Mouse (Mus musculus) heart, embryonic 11.5 days (tissue): ENCODE measurements around the gene Smim26. TPM values are rescaled to one million over a fixed set of nuclear protein-coding genes. Genes with fewer than 3 reads are reported as not detected.
A peak's percentile ranks its signal among the peaks of the same experiment; 100 is the strongest.

Experiments
- ATAC-seq: fragments of 200-750 bp; cut with Nextera tagmentation; replicated peaks from 2 replicates; pipeline ENCODE4 v1.8.0; 2017; ENCODE audit warnings: moderate library complexity; ENCODE audit not compliant: insufficient number of reproducible peaks, low FRiP score, low TSS enrichment
- H3K27ac ChIP-seq: fragments of 300-500 bp; sonication (generic); 2 replicates; pipeline ENCODE4 v1.5.1; 2014; ENCODE audit warnings: mild to moderate bottlenecking, low read depth, low read length
- H3K27me3 ChIP-seq: fragments of 300-500 bp; sonication (generic); 2 replicates; pipeline ENCODE4 v1.6.1; 2014; ENCODE audit warnings: mild to moderate bottlenecking, low read length, mixed read lengths; ENCODE audit not compliant: control insufficient read depth, insufficient read depth
- H3K36me3 ChIP-seq: fragments of 300-500 bp; sonication (generic); 2 replicates; pipeline ENCODE4 v1.6.1; 2014; ENCODE audit warnings: mild to moderate bottlenecking, low read length, moderate library complexity, mixed read lengths; ENCODE audit not compliant: control insufficient read depth, insufficient read depth
- H3K4me1 ChIP-seq: fragments of 300-500 bp; sonication (generic); 2 replicates; pipeline ENCODE4 v1.6.1; 2014; ENCODE audit warnings: low read length; ENCODE audit not compliant: control insufficient read depth, insufficient read depth
- H3K4me2 ChIP-seq: fragments of 300-500 bp; sonication (generic); 2 replicates; pipeline ENCODE4 v1.6.1; 2014; ENCODE audit warnings: mild to moderate bottlenecking, moderate library complexity
- H3K4me3 ChIP-seq: fragments of 300-500 bp; sonication (generic); 2 replicates; pipeline ENCODE4 v1.5.1; 2014; ENCODE audit warnings: low read depth, low read length
- H3K9ac ChIP-seq: fragments of 300-500 bp; sonication (generic); 2 replicates; pipeline ENCODE4 v1.6.1; 2014; ENCODE audit warnings: mild to moderate bottlenecking, low read depth, low read length, moderate library complexity
- H3K9me3 ChIP-seq: fragments of 300-500 bp; sonication (generic); replicated peaks from 2 replicates; pipeline ENCODE4 v1.6.1; 2016; ENCODE audit warnings: low read length; ENCODE audit not compliant: control insufficient read depth
- WGBS: fragments of 180-500 bp; shearing (Covaris S2); extraction: QIAGEN DNeasy Blood & Tissue Kit; methylation state at CpG from one replicate; pipeline ENCODE4 v1.1.7; 2014; ENCODE audit not compliant: insufficient replicate concordance; 5-methylcytosine and 5-hydroxymethylcytosine counted together
- polyA plus RNA-seq: library from polyadenylated mRNA; unstranded; fragments of >200 nt; fragmentation: Nextera tagmentation; extraction: Ambion mirVana; gene quantifications from 2 replicates; pipeline ENCODE4 v1.2.1, GENCODE M21; 2014

Smim26 gene
- polyA plus RNA-seq, 1 experiment from 2014 or later: 48.5 TPM

DNA sequence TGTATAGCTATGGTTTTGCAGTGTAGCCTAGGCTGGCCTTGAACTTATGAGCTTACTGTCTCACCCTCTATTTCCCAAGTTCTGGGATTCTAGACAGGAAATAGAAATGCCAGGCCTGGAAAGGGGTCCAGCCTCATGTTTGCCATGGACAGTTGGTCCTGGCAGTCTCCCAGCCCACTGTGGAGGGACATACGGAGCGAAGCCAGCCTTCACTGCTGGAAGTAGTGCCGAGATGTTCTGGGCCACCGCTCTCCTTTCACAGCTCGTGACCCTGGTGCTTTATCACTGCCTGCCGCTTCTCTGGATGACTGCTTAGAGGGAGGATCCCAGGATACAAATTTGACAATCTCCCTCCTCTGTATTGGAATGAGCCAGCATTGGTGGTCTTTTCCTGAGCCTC lies 27.6 kb downstream of the Smim26 start:
- no peak for ATAC-seq
- Histone ChIP-seq H3K9me3 (no peaks in the 10 kb centered on the region), H3K4me2 (no peak overlapping the region), H3K36me3 (no peaks in the 10 kb centered on the region; the same call in 1 of the 2 replicates), H3K9ac (no peak overlapping the region), H3K27ac (no peak overlapping the region), H3K4me3 (no peak overlapping the region), H3K4me1 (peaks cover 6% of the 10 kb centered on the region; the same call in 1 of the 2 replicates), H3K27me3 (no peaks in the 10 kb centered on the region)
- 87% methylated on average over 6 of the region's 6 CpGs for WGBS

GRCm38 (mm10) chr2:144633551-144633950 lies 39.7 kb downstream of the Smim26 start:
- 81% methylated on average over 2 of the region's 2 CpGs for WGBS
- Histone ChIP-seq H3K4me2 (no peak overlapping the region), H3K27me3 (no peaks in the 10 kb centered on the region), H3K9ac (no peak overlapping the region), H3K9me3 (no peaks in the 10 kb centered on the region), H3K4me1 (no peaks in the 10 kb centered on the region), H3K36me3 (no peaks in the 10 kb centered on the region), H3K4me3 (no peak overlapping the region), H3K27ac (no peak overlapping the region)
- no peak for ATAC-seq

- 73% methylated on average over 5 of the region's 5 CpGs for WGBS
- Histone ChIP-seq H3K4me1 (no peaks in the 10 kb centered on the region), H3K27me3 (no peaks in the 10 kb centered on the region), H3K9me3 (no peaks in the 10 kb centered on the region), H3K4me2 (no peak overlapping the region), H3K9ac (no peak overlapping the region), H3K4me3 (no peak overlapping the region), H3K36me3 (no peaks in the 10 kb centered on the region), H3K27ac (no peak overlapping the region)
- no peak for ATAC-seq
These were observed 40.4 kb downstream of the Smim26 start for GRCm38 (mm10) chr2:144634231-144634630.

DNA sequence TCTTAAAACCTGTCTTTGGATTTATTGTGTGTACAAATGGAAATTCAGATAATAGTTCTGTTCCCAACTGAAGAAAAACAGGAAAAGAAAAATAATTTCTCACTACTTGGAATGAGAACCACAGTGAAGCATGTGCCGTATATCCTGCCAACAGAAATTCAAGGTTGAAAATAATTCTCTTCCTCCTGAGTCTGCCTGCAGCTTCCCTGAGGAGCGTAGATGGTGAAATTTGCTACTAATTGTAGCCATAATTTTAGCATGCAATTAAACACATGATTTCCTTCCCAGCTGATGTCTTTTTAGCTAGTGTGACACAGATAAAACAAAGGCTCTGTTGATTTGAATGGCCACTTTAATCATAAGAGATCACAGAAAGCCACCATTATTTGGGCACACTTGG lies 40.9 kb downstream of the Smim26 start:
- Histone ChIP-seq H3K27me3 (no peaks in the 10 kb centered on the region), H3K36me3 (no peaks in the 10 kb centered on the region), H3K4me2 (no peak overlapping the region), H3K9me3 (no peaks in the 10 kb centered on the region), H3K27ac (no peak overlapping the region), H3K4me3 (no peak overlapping the region), H3K9ac (no peak overlapping the region), H3K4me1 (no peaks in the 10 kb centered on the region)
- 85% methylated on average over 2 of the region's 2 CpGs for WGBS
- ATAC-seq: no peak

DNA sequence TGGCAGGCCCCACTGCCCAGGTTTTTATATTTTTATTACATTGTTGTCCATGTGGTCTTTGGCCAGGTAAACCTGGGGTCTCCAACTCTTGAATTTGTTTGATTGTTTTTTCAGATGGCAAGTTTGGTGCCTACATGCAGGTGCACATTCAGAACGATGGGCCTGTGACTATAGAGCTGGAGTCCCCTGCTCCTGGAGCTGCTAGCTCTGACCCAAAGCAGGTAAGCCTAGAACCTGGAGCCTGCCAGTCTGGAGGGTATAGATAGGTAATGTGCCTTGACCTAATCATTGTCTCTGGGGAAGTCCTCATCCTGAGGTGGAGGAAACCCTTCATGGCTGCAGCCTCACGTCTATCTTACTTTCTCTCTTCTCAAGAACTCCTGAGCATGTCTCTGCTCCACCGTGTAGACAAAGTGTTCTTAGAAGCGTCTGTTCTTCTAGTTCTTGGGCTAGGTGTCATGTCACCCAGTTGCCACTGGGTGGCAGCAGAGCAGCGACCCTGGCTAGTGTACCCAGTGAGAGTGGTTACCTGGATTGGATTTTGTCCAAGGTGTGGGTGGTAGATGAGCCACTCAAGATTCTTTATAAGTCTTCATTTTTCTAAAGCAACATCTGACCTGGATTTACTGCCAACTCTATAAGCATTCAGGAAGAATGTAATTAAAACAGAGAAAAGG lies 41.9 kb downstream of the Smim26 start:
- Histone ChIP-seq H3K27ac (no peak overlapping the region), H3K4me3 (no peak overlapping the region), H3K9ac (no peak overlapping the region), H3K4me2 (no peak overlapping the region), H3K36me3 (no peaks in the 10 kb centered on the region), H3K27me3 (no peaks in the 10 kb centered on the region), H3K9me3 (no peaks in the 10 kb centered on the region), H3K4me1 (no peaks in the 10 kb centered on the region)
- 0 out of 2 replicates have a peak, but pooled peaks have one; percentile 20 for ATAC-seq
- 24% methylated on average over 5 of the region's 5 CpGs for WGBS

DNA sequence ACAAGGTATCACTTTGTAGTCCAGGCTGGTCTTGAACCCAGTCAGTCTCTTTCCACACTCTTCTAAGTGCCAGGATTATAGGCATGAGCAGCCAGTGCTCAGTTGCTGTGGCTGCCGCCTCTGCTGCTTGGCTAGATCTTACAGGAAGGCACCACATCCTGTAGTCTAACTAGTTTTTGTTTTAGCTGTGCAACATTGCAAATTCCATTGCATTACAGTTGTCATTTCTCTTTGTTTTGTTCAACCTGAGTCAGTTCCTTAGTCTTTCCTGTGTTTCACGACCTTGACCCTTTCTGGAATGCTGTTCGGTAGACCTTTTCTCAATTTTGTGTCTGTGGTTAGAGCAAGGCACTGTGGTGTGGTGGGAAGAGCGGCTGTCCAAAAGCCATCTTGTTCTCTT lies 43.4 kb downstream of the Smim26 start:
- Histone ChIP-seq H3K4me1 (no peaks in the 10 kb centered on the region), H3K4me2 (no peak overlapping the region), H3K27ac (no peak overlapping the region), H3K36me3 (no peaks in the 10 kb centered on the region), H3K4me3 (no peak overlapping the region), H3K27me3 (no peaks in the 10 kb centered on the region), H3K9me3 (no peaks in the 10 kb centered on the region), H3K9ac (no peak overlapping the region)
- no peak for ATAC-seq
- 67% methylated on average over 4 of the region's 4 CpGs for WGBS

- no peaks in the 10 kb centered on the region for H3K9me3 ChIP-seq
- ATAC-seq: no peak
- whole genome bisulfite sequencing: 75% methylated on average over 11 of the region's 12 CpGs
- H3K9ac ChIP-seq: no peak overlapping the region
- H3K4me2 ChIP-seq: no peak overlapping the region
- H3K4me1 ChIP-seq: no peaks in the 10 kb centered on the region
- H3K36me3 ChIP-seq: no peaks in the 10 kb centered on the region
- no peaks in the 10 kb centered on the region for H3K27me3 ChIP-seq
- H3K27ac ChIP-seq: no peak overlapping the region
- H3K4me3 ChIP-seq: no peak overlapping the region
These were observed 44.0 kb downstream of the Smim26 start for GRCm38 (mm10) chr2:144637671-144638395.

DNA sequence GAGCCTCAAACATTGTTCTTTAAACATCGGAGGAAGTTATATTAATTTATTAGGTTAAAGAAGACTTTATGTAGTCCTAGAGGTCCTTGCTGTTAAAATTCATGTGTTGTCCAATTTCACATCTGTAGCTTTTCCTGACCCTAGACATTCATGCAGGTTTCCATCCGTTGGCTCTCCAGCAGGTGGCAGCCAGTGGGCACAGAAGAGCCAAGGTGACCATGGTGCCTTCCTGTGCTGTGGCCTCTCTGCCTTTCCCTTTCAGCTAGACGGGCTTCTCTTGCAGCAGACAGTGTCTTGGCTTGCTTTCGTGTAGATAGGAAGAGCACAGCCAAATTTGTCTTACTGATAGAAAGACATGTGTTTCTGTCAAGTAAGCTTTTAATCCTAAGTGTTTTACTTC lies 44.9 kb downstream of the Smim26 start:
- ATAC-seq: no peak
- Histone ChIP-seq H3K4me1 (no peaks in the 10 kb centered on the region), H3K36me3 (no peaks in the 10 kb centered on the region), H3K4me3 (no peak overlapping the region), H3K27me3 (no peaks in the 10 kb centered on the region), H3K27ac (no peak overlapping the region), H3K4me2 (no peak overlapping the region), H3K9ac (no peak overlapping the region), H3K9me3 (no peaks in the 10 kb centered on the region)
- 63% methylated on average over 4 of the region's 4 CpGs for WGBS

DNA sequence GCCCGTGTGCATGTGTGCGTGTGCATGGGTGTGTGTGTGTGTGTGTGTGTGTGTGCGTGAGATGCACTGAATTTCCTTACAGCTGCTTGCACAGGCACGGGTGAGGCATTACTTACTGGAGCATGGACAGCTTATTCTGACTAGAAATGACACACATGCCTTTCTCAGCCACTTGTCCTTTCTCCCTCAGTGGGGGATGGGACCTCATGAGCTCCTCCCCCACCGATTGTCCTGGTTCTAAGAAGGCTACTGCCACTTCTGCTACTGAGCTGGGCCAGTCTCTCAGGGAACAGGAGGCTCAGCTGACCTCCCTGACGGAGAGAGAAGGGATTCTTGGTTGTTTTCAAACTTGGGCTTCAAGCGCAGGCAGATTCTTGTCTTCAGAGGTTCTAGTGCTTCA lies 46.2 kb downstream of the Smim26 start:
- H3K27ac ChIP-seq: no peak overlapping the region
- no peak overlapping the region for H3K9ac ChIP-seq
- no peaks in the 10 kb centered on the region for H3K4me1 ChIP-seq
- 63% methylated on average over 7 of the region's 7 CpGs for WGBS
- H3K9me3 ChIP-seq: no peaks in the 10 kb centered on the region
- no peaks in the 10 kb centered on the region for H3K27me3 ChIP-seq
- no peak overlapping the region for H3K4me3 ChIP-seq
- no peak for ATAC-seq
- H3K4me2 ChIP-seq: no peak overlapping the region
- H3K36me3 ChIP-seq: no peaks in the 10 kb centered on the region
